Mouse (Mus musculus) heart, embryonic 11.5 days (tissue): ENCODE measurements around the gene Tmem106c. TPM values are rescaled to one million over a fixed set of nuclear protein-coding genes. Genes with fewer than 3 reads are reported as not detected.
A peak's percentile ranks its signal among the peaks of the same experiment; 100 is the strongest.

ENCODE experiments used
- ATAC-seq: fragments of 200-750 bp; cut with Nextera tagmentation; replicated peaks from 2 replicates; pipeline ENCODE4 v1.8.0; 2017; ENCODE audit warnings: moderate library complexity; ENCODE audit not compliant: insufficient number of reproducible peaks, low FRiP score, low TSS enrichment
- H3K27ac ChIP-seq: fragments of 300-500 bp; sonication (generic); 2 replicates; pipeline ENCODE4 v1.5.1; 2014; ENCODE audit warnings: mild to moderate bottlenecking, low read depth, low read length
- H3K27me3 ChIP-seq: fragments of 300-500 bp; sonication (generic); 2 replicates; pipeline ENCODE4 v1.6.1; 2014; ENCODE audit warnings: mild to moderate bottlenecking, low read length, mixed read lengths; ENCODE audit not compliant: control insufficient read depth, insufficient read depth
- H3K36me3 ChIP-seq: fragments of 300-500 bp; sonication (generic); 2 replicates; pipeline ENCODE4 v1.6.1; 2014; ENCODE audit warnings: mild to moderate bottlenecking, low read length, moderate library complexity, mixed read lengths; ENCODE audit not compliant: control insufficient read depth, insufficient read depth
- H3K4me1 ChIP-seq: fragments of 300-500 bp; sonication (generic); 2 replicates; pipeline ENCODE4 v1.6.1; 2014; ENCODE audit warnings: low read length; ENCODE audit not compliant: control insufficient read depth, insufficient read depth
- H3K4me2 ChIP-seq: fragments of 300-500 bp; sonication (generic); 2 replicates; pipeline ENCODE4 v1.6.1; 2014; ENCODE audit warnings: mild to moderate bottlenecking, moderate library complexity
- H3K4me3 ChIP-seq: fragments of 300-500 bp; sonication (generic); 2 replicates; pipeline ENCODE4 v1.5.1; 2014; ENCODE audit warnings: low read depth, low read length
- H3K9ac ChIP-seq: fragments of 300-500 bp; sonication (generic); 2 replicates; pipeline ENCODE4 v1.6.1; 2014; ENCODE audit warnings: mild to moderate bottlenecking, low read depth, low read length, moderate library complexity
- H3K9me3 ChIP-seq: fragments of 300-500 bp; sonication (generic); replicated peaks from 2 replicates; pipeline ENCODE4 v1.6.1; 2016; ENCODE audit warnings: low read length; ENCODE audit not compliant: control insufficient read depth
- WGBS: fragments of 180-500 bp; shearing (Covaris S2); extraction: QIAGEN DNeasy Blood & Tissue Kit; methylation state at CpG from one replicate; pipeline ENCODE4 v1.1.7; 2014; ENCODE audit not compliant: insufficient replicate concordance; 5-methylcytosine and 5-hydroxymethylcytosine counted together
- polyA plus RNA-seq: library from polyadenylated mRNA; unstranded; fragments of >200 nt; fragmentation: Nextera tagmentation; extraction: Ambion mirVana; gene quantifications from 2 replicates; pipeline ENCODE4 v1.2.1, GENCODE M21; 2014

The Tmem106c gene
- polyA plus RNA-seq, 1 experiment from 2014 or later: 30.1 TPM

GRCm38 (mm10) chr15:97945656-97946315 is 18.2 kb upstream of the Tmem106c start:
- no peaks in the 10 kb centered on the region for H3K36me3 ChIP-seq
- 64% methylated on average over 10 of the region's 11 CpGs for WGBS
- ATAC-seq: no peak
- no peak overlapping the region for H3K4me2 ChIP-seq
- no peak overlapping the region for H3K9ac ChIP-seq
- H3K4me1 ChIP-seq: no peaks in the 10 kb centered on the region
- H3K9me3 ChIP-seq: no peaks in the 10 kb centered on the region
- peaks cover 10% of the 10 kb centered on the region for H3K27me3 ChIP-seq
- H3K4me3 ChIP-seq: no peak overlapping the region
- no peak overlapping the region for H3K27ac ChIP-seq

- no peak overlapping the region for H3K4me2 ChIP-seq
- no peaks in the 10 kb centered on the region for H3K36me3 ChIP-seq
- H3K4me1 ChIP-seq: no peaks in the 10 kb centered on the region
- H3K4me3 ChIP-seq: no peak overlapping the region
- no peak for ATAC-seq
- H3K9me3 ChIP-seq: no peaks in the 10 kb centered on the region
- H3K9ac ChIP-seq: no peak overlapping the region
- 32% methylated on average over 7 of the region's 7 CpGs for WGBS
- H3K27me3 ChIP-seq: peaks cover 16% of the 10 kb centered on the region
- H3K27ac ChIP-seq: no peak overlapping the region
Measured at GRCm38 (mm10) chr15:97948720-97949119, 15.3 kb upstream of the Tmem106c start.

- no peaks in the 10 kb centered on the region for H3K9me3 ChIP-seq
- H3K36me3 ChIP-seq: no peaks in the 10 kb centered on the region
- no peak overlapping the region for H3K9ac ChIP-seq
- WGBS: 72% methylated on average over 3 of the region's 3 CpGs
- no peak overlapping the region for H3K27ac ChIP-seq
- H3K4me3 ChIP-seq: no peak overlapping the region
- H3K4me1 ChIP-seq: no peaks in the 10 kb centered on the region
- no peak overlapping the region for H3K4me2 ChIP-seq
- H3K27me3 ChIP-seq: peaks cover 17% of the 10 kb centered on the region
- ATAC-seq: no peak
Measured at GRCm38 (mm10) chr15:97949706-97950105, 14.3 kb upstream of the Tmem106c start.

GRCm38 (mm10) chr15:97950240-97950639 is 13.8 kb upstream of the Tmem106c start:
- H3K27me3 ChIP-seq: peaks cover 21% of the 10 kb centered on the region
- no peaks in the 10 kb centered on the region for H3K36me3 ChIP-seq
- no peak overlapping the region for H3K9ac ChIP-seq
- ATAC-seq: no peak
- H3K9me3 ChIP-seq: no peaks in the 10 kb centered on the region
- H3K4me2 ChIP-seq: no peak overlapping the region
- no peak overlapping the region for H3K4me3 ChIP-seq
- no peaks in the 10 kb centered on the region; the same call in 1 of the 2 replicates for H3K4me1 ChIP-seq
- 68% methylated on average over 7 of the region's 7 CpGs for WGBS
- H3K27ac ChIP-seq: no peak overlapping the region

GRCm38 (mm10) chr15:97952137-97952888 is 11.7 kb upstream of the Tmem106c start:
- Histone ChIP-seq H3K36me3 (no peaks in the 10 kb centered on the region), H3K27ac (no peak overlapping the region), H3K4me3 (no peak overlapping the region), H3K27me3 (peaks cover 19% of the 10 kb centered on the region), H3K4me1 (no peaks in the 10 kb centered on the region; the same call in 1 of the 2 replicates), H3K9ac (no peak overlapping the region), H3K4me2 (peak overlapping the region; percentile 14; the same call in 1 of the 2 replicates), H3K9me3 (no peaks in the 10 kb centered on the region)
- ATAC-seq: no peak
- WGBS: 14% methylated on average over 16 of the region's 16 CpGs

GRCm38 (mm10) chr15:97952889-97953189 is 11.2 kb upstream of the Tmem106c start:
- no peaks in the 10 kb centered on the region for H3K9me3 ChIP-seq
- H3K4me2 ChIP-seq: no peak overlapping the region; the same call in 1 of the 2 replicates
- H3K4me1 ChIP-seq: no peaks in the 10 kb centered on the region; the same call in 1 of the 2 replicates
- ATAC-seq: no peak
- H3K36me3 ChIP-seq: no peaks in the 10 kb centered on the region
- H3K27me3 ChIP-seq: peaks cover 19% of the 10 kb centered on the region
- no peak overlapping the region for H3K9ac ChIP-seq
- no peak overlapping the region for H3K27ac ChIP-seq
- no peak overlapping the region for H3K4me3 ChIP-seq
- WGBS: 65% methylated on average over 4 of the region's 4 CpGs

GRCm38 (mm10) chr15:97954671-97955070 is 9.3 kb upstream of the Tmem106c start:
- Histone ChIP-seq H3K9me3 (no peaks in the 10 kb centered on the region), H3K36me3 (no peaks in the 10 kb centered on the region), H3K4me1 (no peaks in the 10 kb centered on the region; the same call in 1 of the 2 replicates), H3K27ac (no peak overlapping the region), H3K27me3 (peaks cover 16% of the 10 kb centered on the region; the same call in 1 of the 2 replicates), H3K4me3 (no peak overlapping the region), H3K4me2 (no peak overlapping the region), H3K9ac (no peak overlapping the region)
- WGBS: 70% methylated on average over 8 of the region's 8 CpGs
- ATAC-seq: no peak

GRCm38 (mm10) chr15:97955286-97955685 is 8.7 kb upstream of the Tmem106c start:
- no peaks in the 10 kb centered on the region for H3K36me3 ChIP-seq
- H3K9me3 ChIP-seq: no peaks in the 10 kb centered on the region
- 33% methylated on average over 1 of the region's 1 CpGs for WGBS
- H3K4me2 ChIP-seq: no peak overlapping the region
- no peaks in the 10 kb centered on the region; the same call in 1 of the 2 replicates for H3K4me1 ChIP-seq
- H3K27ac ChIP-seq: no peak overlapping the region
- ATAC-seq: no peak
- H3K27me3 ChIP-seq: peaks cover 16% of the 10 kb centered on the region; the same call in 1 of the 2 replicates
- no peak overlapping the region for H3K4me3 ChIP-seq
- H3K9ac ChIP-seq: no peak overlapping the region
